Mouse (Mus musculus): ENCODE data around the gene Fam49a. TPM values are rescaled to one million over a fixed set of nuclear protein-coding genes. Genes with fewer than 3 reads are reported as not detected.

Fam49a gene
- total RNA-seq, 1 experiment from 2014 or later, result 21.6 TPM

DNA sequence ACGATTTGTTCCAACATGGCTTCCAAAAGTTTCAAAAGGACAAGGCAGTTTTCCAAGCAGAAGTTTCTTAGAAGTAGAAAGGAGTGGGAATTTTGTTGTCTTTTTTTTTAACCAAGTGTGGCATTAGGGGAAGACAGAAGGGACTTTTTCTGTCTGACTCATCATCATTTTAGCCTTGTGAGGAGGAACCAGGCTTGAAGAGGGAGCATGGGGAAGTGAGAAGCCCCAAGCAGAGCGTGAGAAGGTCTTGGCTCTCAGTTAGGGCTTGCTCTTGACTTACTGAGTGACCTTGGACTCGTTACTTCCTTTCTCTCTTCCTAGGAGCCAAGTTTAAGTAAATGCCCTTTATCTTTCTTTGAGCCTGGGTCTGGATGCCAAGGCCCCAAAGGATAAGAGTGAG lies 8.6 kb downstream of the Fam49a start:
- no peak for DNase-seq

DNA sequence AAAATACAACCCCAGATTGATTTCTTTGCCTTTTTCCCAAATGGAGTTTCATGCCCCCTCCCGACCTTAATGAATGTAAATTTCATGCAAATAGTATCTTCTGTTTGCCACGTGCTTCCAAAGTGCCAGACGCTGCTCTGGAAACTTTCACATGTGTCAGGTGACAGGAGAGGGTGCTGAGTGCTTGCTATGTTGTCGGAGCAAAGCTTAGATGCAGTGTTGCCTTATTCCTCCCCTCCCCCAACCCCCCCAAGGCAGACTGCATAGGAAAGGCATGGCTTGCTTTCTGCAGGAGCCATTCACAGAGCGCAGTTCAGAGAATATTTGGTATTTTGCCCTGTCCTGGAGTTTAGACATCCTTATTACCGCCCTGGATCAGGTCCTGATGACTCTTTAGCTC lies 12.2 kb downstream of the Fam49a start:
- DNase-seq, result no peak

DNA sequence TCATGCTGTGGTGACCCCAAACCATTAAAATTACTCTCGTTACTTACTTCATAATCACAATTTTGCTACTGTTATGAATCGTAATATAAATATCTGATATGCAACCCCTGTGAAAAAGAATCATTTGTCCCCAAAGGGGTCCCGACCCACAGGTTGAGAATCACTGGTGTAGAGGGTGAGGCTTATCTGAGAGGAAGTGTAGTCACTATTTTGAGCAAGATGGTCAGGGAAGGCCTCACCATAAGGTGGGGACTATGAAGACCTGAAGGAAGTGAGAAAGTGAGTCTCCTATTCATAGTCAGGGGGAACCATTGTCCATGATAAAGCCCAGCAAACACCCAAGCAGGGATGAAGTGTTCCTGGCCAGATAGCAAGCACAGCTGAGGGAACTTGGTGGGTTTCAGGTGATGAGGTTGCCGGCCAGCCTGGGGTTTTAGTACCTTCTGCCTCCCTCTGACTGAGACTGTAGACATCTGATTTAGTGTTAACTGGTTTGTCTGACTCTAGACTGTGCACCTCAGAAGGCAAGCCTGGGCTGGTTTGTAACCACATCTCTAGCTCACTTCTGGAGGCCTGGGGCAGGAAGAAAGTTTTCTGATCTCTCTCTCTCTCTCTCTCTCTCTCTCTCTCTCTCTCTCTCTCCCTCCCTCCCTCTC lies 13.3 kb downstream of the Fam49a start:
- no peak for DNase-seq

- no peak for DNase-seq
Observed at GRCm38 (mm10) chr12:12277741-12278463, 16.0 kb downstream of the Fam49a start.

DNA sequence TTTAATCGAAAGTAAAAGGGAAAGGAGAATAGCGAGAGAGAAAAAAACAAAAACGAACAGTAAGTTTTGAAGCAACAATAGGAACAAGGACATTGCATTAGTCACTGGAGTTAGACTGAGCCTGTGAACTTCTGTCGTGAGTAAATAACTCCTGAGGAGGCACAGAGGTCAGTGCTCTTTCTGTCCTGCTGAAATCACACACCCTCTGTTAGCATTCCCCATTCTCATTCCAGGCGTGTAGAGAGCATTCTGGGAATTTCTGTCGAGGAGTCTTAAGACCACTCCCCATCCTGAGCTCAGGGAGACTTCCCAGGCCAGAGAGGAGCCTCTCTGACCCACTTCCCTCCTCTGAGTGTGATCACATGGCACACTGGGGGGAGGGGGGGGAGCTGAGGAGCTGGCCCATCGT lies 16.5 kb downstream of the Fam49a start:
- DNase-seq, result no peak

- peak; percentile 28 for DNase-seq
Observed at GRCm38 (mm10) chr12:12283702-12284288, 21.9 kb downstream of the Fam49a start.

DNA sequence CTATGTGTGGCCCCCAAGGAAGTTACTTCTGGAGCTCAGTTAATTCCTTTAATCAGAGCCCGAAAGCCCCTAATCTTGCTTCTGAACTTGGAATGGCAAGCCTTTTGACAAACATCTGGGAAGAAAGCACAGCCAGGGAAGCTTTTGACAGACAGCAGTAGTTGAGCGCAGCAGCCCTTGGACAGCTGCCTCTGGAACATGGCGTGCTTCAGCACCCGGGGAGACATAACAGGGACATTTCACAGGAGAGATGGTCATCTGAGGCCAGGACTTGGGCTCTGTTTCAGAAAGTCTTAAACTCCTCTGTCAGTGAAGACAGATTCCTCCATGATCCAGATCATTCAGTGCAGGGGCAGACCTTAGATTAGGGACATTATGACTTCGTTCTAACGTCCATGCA lies 22.6 kb downstream of the Fam49a start:
- no peak for DNase-seq

GRCm38 (mm10) chr12:12287131-12287786 lies 25.3 kb downstream of the Fam49a start:
- DNase-seq, result peak; percentile 32

DNA sequence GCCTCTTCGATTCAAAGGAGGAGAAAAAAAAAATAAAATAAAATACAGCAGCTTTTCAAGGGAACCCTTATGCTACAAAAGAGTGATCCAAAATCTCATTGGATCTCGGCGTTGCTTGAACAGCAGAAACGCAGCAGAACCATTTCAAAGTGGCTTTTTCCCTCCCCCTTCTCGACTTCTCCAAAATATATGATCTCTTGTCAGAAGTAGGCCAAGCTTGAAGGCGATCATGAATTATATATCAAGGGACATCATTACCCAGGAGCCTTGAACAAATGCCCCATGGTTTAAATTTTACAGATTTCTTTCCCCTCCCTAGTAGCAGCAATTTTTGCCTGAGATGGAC lies 25.8 kb downstream of the Fam49a start:
- DNase-seq, result no peak

GRCm38 (mm10) chr12:12288586-12288985 lies 26.6 kb downstream of the Fam49a start:
- DNase-seq, result no peak

- DNase-seq, result no peak
Observed at GRCm38 (mm10) chr12:12289636-12290035, 27.7 kb downstream of the Fam49a start.

- no peak for DNase-seq
Observed at GRCm38 (mm10) chr12:12292043-12292618, 30.2 kb downstream of the Fam49a start.

- DNase-seq, result no peak
Observed at GRCm38 (mm10) chr12:12294380-12295171, 32.6 kb downstream of the Fam49a start.

- no peak for DNase-seq
Observed at GRCm38 (mm10) chr12:12298451-12298850, 36.5 kb downstream of the Fam49a start.

DNA sequence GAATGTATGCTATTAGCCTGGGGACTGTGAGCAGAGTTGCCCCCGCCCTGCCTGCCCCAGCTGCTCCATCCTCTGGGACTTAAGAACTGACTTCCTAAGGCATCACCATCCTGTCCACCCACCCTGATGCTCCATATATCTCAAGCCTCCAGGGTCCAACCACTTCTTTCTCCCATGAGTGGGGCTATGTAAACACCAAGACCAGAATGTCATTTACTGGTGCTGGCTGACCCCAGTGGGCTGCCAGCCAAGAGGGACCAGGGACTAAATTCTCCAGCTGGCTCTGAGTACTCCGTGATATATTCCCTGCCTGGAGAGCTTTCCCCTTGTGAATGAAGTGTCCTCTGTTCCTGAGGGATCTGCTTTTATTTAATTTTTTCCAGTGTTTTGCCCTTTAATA lies 37.4 kb downstream of the Fam49a start:
- DNase-seq, result no peak

GRCm38 (mm10) chr12:12301149-12301548 lies 39.2 kb downstream of the Fam49a start:
- DNase-seq, result no peak

DNA sequence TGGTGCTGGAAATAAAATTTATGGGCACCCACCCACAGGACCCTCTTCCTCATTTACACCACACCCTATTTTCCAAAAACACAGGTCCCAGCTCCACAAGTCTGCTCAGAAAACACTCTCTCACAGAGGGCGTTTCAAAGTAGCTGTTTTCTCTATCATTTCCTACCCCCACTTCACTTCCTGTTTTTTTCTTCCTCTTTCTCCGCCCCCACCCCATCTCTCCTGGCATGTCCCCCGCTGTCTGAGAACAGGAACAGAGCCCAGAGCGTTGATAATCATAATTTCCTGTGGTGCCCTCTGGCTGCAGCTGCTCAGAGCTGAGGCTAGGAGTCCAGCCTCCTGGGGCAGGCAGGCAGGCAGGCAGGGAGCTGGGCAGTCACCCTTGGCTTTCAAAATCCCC lies 39.9 kb downstream of the Fam49a start:
- peak; percentile 25 for DNase-seq

GRCm38 (mm10) chr12:12306214-12306613 lies 44.3 kb downstream of the Fam49a start:
- no peak for DNase-seq

GRCm38 (mm10) chr12:12306814-12307213 lies 44.9 kb downstream of the Fam49a start:
- DNase-seq, result no peak

DNA sequence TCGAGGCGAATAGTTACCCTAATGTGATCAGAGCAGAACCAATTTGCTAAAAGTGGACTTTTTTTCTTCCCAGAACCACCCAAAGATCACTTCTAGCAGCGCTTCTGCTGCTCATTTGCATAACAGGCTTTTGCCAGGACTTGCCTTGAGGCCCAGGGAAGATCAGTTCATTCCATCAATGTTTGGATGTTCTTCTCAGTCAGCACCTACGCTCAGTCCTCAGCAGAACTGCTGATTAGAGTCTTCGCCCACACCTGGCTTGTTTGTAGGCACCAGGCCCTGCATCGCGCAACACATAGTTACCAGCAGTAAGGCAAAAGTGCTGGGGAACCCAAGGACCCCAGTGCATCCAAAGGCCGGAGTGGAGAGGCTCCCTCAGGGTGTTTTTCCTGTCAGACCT lies 45.3 kb downstream of the Fam49a start:
- no peak for DNase-seq

DNA sequence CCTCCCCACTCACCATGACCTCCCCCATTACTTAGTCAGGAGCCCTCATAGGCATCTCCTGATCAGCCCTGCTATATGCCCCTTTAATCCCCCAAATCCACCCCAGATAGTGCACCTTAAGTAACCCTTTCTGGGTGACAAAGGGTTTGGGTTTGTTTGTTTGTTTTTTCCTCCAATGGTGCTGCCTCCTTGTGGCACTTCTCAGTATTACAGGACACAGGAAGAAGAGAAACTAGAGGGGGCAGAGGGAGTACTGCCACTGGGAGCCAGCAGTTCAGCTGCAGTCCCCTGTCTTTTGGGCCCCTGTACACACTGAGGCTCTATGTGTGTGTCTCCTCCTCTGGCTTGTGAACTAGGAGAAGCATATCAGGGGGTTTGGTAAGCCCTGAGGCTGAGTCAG lies 51.5 kb downstream of the Fam49a start:
- no peak for DNase-seq

DNA sequence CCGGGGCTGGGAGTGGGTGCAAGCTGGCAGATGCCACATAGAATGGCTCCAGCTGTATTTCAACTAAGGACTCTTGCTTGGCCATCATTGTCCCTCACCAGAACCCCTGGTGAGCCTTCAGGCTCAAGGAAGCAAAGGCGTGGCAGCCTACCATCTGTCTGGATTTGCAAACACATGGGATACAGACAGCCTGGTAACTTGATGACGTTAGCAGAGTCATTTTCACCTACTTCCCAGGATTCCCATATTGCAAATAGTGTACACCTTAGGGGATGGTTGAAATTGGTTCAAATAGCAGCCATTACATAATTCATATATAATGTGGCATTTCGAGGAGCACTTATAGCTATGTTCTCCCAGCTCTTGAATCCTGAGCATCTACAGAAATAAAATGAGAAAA lies 52.0 kb downstream of the Fam49a start:
- no peak for DNase-seq

Data from adrenal gland, postnatal 25 days (tissue).